Mouse (Mus musculus) liver, embryonic 13.5 days (tissue): Measurements from ENCODE around the gene Fbn1. TPM values are rescaled to one million over a fixed set of nuclear protein-coding genes. Genes with fewer than 3 reads are reported as not detected.

Experiments
- ATAC-seq: fragments of 200-750 bp; cut with Nextera tagmentation; 2 replicates; pipeline ENCODE4 v1.8.0; 2017; ENCODE audit warnings: low read depth, mild to moderate bottlenecking, moderate number of reproducible peaks, moderate library complexity
- DNase-seq: peaks from one replicate; pipeline ENCODE4 v3.0.0; 2022
- H3K27ac ChIP-seq: fragments of 300-500 bp; sonication (generic); 2 replicates; pipeline ENCODE4 v1.5.1; 2015; ENCODE audit warnings: moderate library complexity, mild to moderate bottlenecking, inconsistent platforms
- H3K27me3 ChIP-seq: fragments of 300-500 bp; sonication (generic); 2 replicates; pipeline ENCODE4 v1.6.1; 2015; ENCODE audit warnings: mild to moderate bottlenecking, inconsistent platforms
- H3K36me3 ChIP-seq: fragments of 300-500 bp; sonication (generic); 2 replicates; pipeline ENCODE4 v1.6.1; 2015; ENCODE audit warnings: mild to moderate bottlenecking, inconsistent platforms
- H3K4me1 ChIP-seq: fragments of 300-500 bp; sonication (generic); replicated peaks from 2 replicates; pipeline ENCODE4 v1.6.1; 2015; ENCODE audit warnings: inconsistent platforms
- H3K4me2 ChIP-seq: fragments of 300-500 bp; sonication (generic); 2 replicates; pipeline ENCODE4 v1.6.1; 2015; ENCODE audit warnings: inconsistent platforms, mild to moderate bottlenecking, moderate library complexity
- H3K4me3 ChIP-seq: fragments of 300-500 bp; sonication (generic); replicated peaks from 2 replicates; pipeline ENCODE4 v1.5.1; 2015; ENCODE audit warnings: mild to moderate bottlenecking, inconsistent platforms
- H3K9ac ChIP-seq: fragments of 300-500 bp; sonication (generic); 2 replicates; pipeline ENCODE4 v1.6.1; 2015; ENCODE audit warnings: mild to moderate bottlenecking, inconsistent platforms
- H3K9me3 ChIP-seq: fragments of 300-500 bp; sonication (generic); replicated peaks from 2 replicates; pipeline ENCODE4 v1.6.1; 2016; ENCODE audit warnings: inconsistent platforms
- WGBS: fragments of 180-500 bp; shearing (Covaris S2); methylation state at CpG from one replicate; pipeline ENCODE4 v1.1.7; 2015; ENCODE audit not compliant: insufficient replicate concordance; 5-methylcytosine and 5-hydroxymethylcytosine counted together
- polyA plus RNA-seq: library from polyadenylated mRNA; unstranded; fragments of >200 nt; fragmentation: Nextera tagmentation; extraction: Ambion mirVana; gene quantifications from 2 replicates; pipeline ENCODE4 v1.2.1, GENCODE M21; 2015

Gene Fbn1
- polyA plus RNA-seq, 1 experiment from 2014 or later, result 1.2 TPM

DNA sequence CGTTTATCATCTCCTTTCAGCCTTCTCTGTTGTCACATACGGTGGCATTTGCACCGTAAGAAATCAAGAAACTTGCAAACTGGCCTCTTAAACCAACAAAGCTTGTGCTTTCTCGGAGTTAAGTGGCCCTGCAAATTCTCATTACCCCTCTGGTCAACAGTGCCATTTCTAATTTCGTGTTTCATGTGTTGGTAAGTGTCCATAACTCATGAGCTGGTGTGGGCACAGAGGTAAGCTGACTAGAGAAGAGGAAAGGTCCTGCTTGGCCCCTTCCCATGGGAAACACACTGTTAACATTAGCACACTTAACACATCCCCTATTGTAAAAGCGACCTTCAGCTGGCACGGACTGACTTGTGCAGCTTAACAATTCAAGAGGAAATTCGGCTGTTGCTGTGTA, 58.4 kb downstream of the Fbn1 start:
- 57% methylated on average over 8 of the region's 8 CpGs for WGBS
- H3K9ac ChIP-seq, result no peak overlapping the region
- H3K27ac ChIP-seq, result no peak overlapping the region
- no peaks in the 10 kb centered on the region for H3K4me1 ChIP-seq
- ATAC-seq, result no peak
- no peaks in the 10 kb centered on the region for H3K9me3 ChIP-seq
- H3K4me2 ChIP-seq, result no peak overlapping the region
- no peak for DNase-seq
- no peaks in the 10 kb centered on the region for H3K27me3 ChIP-seq
- no peaks in the 10 kb centered on the region for H3K36me3 ChIP-seq
- no peak overlapping the region for H3K4me3 ChIP-seq

- Histone ChIP-seq H3K4me3 (no peak overlapping the region), H3K27ac (no peak overlapping the region), H3K9me3 (no peaks in the 10 kb centered on the region), H3K4me1 (no peaks in the 10 kb centered on the region), H3K27me3 (no peaks in the 10 kb centered on the region), H3K4me2 (no peak overlapping the region), H3K36me3 (no peaks in the 10 kb centered on the region), H3K9ac (no peak overlapping the region)
- DNase-seq (no peak), ATAC-seq (no peak)
- WGBS, result 71% methylated on average over 6 of the region's 6 CpGs
These were observed 58.9 kb downstream of the Fbn1 start for GRCm38 (mm10) chr2:125448881-125449280.

GRCm38 (mm10) chr2:125447274-125447898, 60.4 kb downstream of the Fbn1 start:
- no peak overlapping the region for H3K4me2 ChIP-seq
- no peak overlapping the region for H3K27ac ChIP-seq
- 75% methylated on average over 9 of the region's 9 CpGs for WGBS
- H3K9ac ChIP-seq, result no peak overlapping the region
- H3K36me3 ChIP-seq, result no peaks in the 10 kb centered on the region
- no peaks in the 10 kb centered on the region for H3K9me3 ChIP-seq
- no peaks in the 10 kb centered on the region for H3K27me3 ChIP-seq
- no peak overlapping the region for H3K4me3 ChIP-seq
- DNase-seq (no peak), ATAC-seq (no peak)
- H3K4me1 ChIP-seq, result no peaks in the 10 kb centered on the region

GRCm38 (mm10) chr2:125438381-125438780, 69.4 kb downstream of the Fbn1 start:
- no peak overlapping the region for H3K9ac ChIP-seq
- WGBS, result 61% methylated on average over 8 of the region's 8 CpGs
- H3K27ac ChIP-seq, result no peak overlapping the region
- H3K4me1 ChIP-seq, result no peaks in the 10 kb centered on the region
- no peaks in the 10 kb centered on the region for H3K9me3 ChIP-seq
- no peak overlapping the region for H3K4me2 ChIP-seq
- no peaks in the 10 kb centered on the region for H3K36me3 ChIP-seq
- H3K27me3 ChIP-seq, result no peaks in the 10 kb centered on the region
- DNase-seq (no peak), ATAC-seq (no peak)
- H3K4me3 ChIP-seq, result no peak overlapping the region

GRCm38 (mm10) chr2:125436240-125436639, 71.6 kb downstream of the Fbn1 start:
- no peaks in the 10 kb centered on the region for H3K27me3 ChIP-seq
- DNase-seq (no peak), ATAC-seq (no peak)
- no peak overlapping the region for H3K4me2 ChIP-seq
- no peaks in the 10 kb centered on the region for H3K36me3 ChIP-seq
- H3K9me3 ChIP-seq, result no peaks in the 10 kb centered on the region
- H3K4me1 ChIP-seq, result no peaks in the 10 kb centered on the region
- no peak overlapping the region for H3K4me3 ChIP-seq
- H3K27ac ChIP-seq, result no peak overlapping the region
- no peak overlapping the region for H3K9ac ChIP-seq
- WGBS, result 75% methylated on average over 7 of the region's 7 CpGs

DNA sequence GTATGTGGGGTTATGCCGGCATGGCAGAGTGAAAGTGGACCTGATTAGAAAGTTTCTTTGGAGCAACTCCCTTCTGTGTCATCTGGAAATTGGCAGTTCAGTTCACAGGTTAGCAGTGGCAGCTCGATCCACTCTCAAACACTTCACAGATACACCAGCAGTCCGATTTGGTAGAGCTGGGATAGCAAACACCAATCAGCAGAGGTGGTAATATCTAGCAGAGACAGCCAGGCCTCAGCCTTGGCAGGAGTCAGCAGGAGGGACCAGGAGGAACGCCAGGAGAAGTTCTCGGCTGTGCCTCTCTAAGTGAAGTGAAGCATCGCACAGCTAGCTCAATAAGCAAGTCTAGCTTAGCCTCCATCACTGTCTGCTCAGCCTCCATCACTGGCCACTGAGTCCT, 74.3 kb downstream of the Fbn1 start:
- Histone ChIP-seq H3K4me3 (no peak overlapping the region), H3K27ac (no peak overlapping the region), H3K9ac (no peak overlapping the region), H3K4me1 (no peaks in the 10 kb centered on the region), H3K9me3 (no peaks in the 10 kb centered on the region), H3K36me3 (no peaks in the 10 kb centered on the region), H3K27me3 (no peaks in the 10 kb centered on the region), H3K4me2 (no peak overlapping the region)
- no peak for ATAC-seq
- WGBS, result 71% methylated on average over 6 of the region's 6 CpGs
- no peak for DNase-seq

GRCm38 (mm10) chr2:125431491-125431890, 76.3 kb downstream of the Fbn1 start:
- DNase-seq (no peak), ATAC-seq (no peak)
- Histone ChIP-seq H3K36me3 (no peaks in the 10 kb centered on the region), H3K4me2 (no peak overlapping the region), H3K4me3 (no peak overlapping the region), H3K9me3 (no peaks in the 10 kb centered on the region), H3K4me1 (no peaks in the 10 kb centered on the region), H3K27me3 (no peaks in the 10 kb centered on the region), H3K9ac (no peak overlapping the region), H3K27ac (no peak overlapping the region)
- WGBS, result 73% methylated on average over 6 of the region's 6 CpGs

- ATAC-seq (no peak), DNase-seq (no peak)
- Histone ChIP-seq H3K9ac (no peak overlapping the region), H3K4me1 (no peaks in the 10 kb centered on the region), H3K4me2 (no peak overlapping the region), H3K36me3 (no peaks in the 10 kb centered on the region), H3K27me3 (no peaks in the 10 kb centered on the region), H3K27ac (no peak overlapping the region), H3K9me3 (no peaks in the 10 kb centered on the region), H3K4me3 (no peak overlapping the region)
- 69% methylated on average over 10 of the region's 10 CpGs for WGBS
These were observed 78.9 kb downstream of the Fbn1 start for GRCm38 (mm10) chr2:125428811-125429438.

GRCm38 (mm10) chr2:125420604-125421003, 87.2 kb downstream of the Fbn1 start:
- Histone ChIP-seq H3K4me2 (no peak overlapping the region), H3K36me3 (no peaks in the 10 kb centered on the region), H3K9me3 (no peaks in the 10 kb centered on the region), H3K27ac (no peak overlapping the region), H3K4me1 (no peaks in the 10 kb centered on the region), H3K9ac (no peak overlapping the region), H3K4me3 (no peak overlapping the region), H3K27me3 (no peaks in the 10 kb centered on the region)
- WGBS, result 72% methylated on average over 9 of the region's 9 CpGs
- DNase-seq (no peak), ATAC-seq (no peak)

- H3K4me2 ChIP-seq, result no peak overlapping the region
- no peak for DNase-seq
- no peak overlapping the region for H3K4me3 ChIP-seq
- no peaks in the 10 kb centered on the region for H3K27me3 ChIP-seq
- H3K27ac ChIP-seq, result no peak overlapping the region
- no peaks in the 10 kb centered on the region for H3K36me3 ChIP-seq
- no peaks in the 10 kb centered on the region for H3K9me3 ChIP-seq
- no peak overlapping the region for H3K9ac ChIP-seq
- no peak for ATAC-seq
- 66% methylated on average over 4 of the region's 4 CpGs for WGBS
- no peaks in the 10 kb centered on the region for H3K4me1 ChIP-seq
These were observed 88.1 kb downstream of the Fbn1 start for GRCm38 (mm10) chr2:125419681-125420080.

DNA sequence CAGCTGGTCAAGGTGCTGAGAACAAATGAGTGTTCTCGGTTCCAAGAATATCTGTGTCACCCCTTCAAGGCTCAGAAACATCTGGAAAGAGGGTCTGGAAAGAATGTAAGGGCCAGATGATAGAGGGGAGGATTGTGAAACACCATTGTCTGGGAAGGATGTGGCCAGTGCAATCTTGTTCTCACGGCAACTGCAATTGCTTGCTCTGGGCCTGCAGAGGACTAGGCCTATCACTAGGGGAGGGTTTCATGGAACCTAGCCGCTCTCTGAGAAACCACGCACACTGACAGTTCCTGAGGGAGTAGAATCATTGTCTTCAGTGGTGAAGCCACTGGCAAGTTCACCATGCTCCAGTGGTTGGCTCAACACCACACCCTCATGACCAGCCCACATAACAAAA, 89.2 kb downstream of the Fbn1 start:
- DNase-seq, result no peak
- WGBS, result 47% methylated on average over 4 of the region's 4 CpGs
- H3K4me3 ChIP-seq, result no peak overlapping the region
- H3K27me3 ChIP-seq, result no peaks in the 10 kb centered on the region
- no peaks in the 10 kb centered on the region for H3K9me3 ChIP-seq
- no peak overlapping the region for H3K4me2 ChIP-seq
- no peak for ATAC-seq
- no peaks in the 10 kb centered on the region for H3K4me1 ChIP-seq
- H3K9ac ChIP-seq, result no peak overlapping the region
- no peak overlapping the region for H3K27ac ChIP-seq
- no peaks in the 10 kb centered on the region for H3K36me3 ChIP-seq

DNA sequence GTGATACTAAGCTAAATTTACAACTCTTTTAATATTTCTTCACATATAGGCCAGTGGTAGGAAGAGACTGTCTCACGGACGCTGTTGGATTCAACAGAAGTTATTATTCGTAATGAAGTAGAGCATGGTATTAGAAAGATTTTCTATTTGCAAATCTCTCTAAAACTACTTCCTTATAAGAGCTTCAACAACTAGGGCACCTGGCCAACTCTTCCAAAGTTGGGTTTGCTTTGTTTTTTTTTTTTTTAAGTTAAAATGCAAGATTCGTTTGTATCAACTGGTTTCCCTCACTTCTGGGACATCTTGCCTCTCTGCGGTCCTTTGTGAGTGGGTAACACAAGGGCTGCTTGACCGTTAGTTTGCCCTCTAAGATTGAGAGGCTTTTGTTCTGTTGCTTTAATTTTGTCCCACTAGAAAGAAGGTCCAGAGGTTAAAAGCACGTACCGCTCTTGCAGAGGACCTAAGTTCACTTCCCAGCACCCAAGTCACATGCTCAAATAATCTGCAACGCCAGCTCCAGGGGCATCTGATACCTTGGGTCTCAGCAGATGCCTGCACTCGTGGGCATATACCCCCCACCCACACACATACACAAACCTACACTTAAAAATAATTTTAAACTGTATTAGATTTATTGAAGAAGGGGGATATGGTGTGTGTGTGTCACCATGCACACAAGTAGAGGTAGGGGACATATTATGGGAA, 91.1 kb downstream of the Fbn1 start:
- H3K4me1 ChIP-seq, result no peaks in the 10 kb centered on the region

More for the DNA sequence above, 91.1 kb downstream of the Fbn1 start:
- no peak for DNase-seq
- no peaks in the 10 kb centered on the region for H3K9me3 ChIP-seq
- no peak for ATAC-seq
- H3K27me3 ChIP-seq, result no peaks in the 10 kb centered on the region
- no peaks in the 10 kb centered on the region for H3K36me3 ChIP-seq
- no peak overlapping the region for H3K4me2 ChIP-seq
- no peak overlapping the region for H3K4me3 ChIP-seq
- no peak overlapping the region for H3K9ac ChIP-seq
- H3K27ac ChIP-seq, result no peak overlapping the region
- 71% methylated on average over 10 of the region's 10 CpGs for WGBS
